Mouse (Mus musculus) erythroblast, embryonic 14.5 days (primary cell): Measurements from ENCODE around the gene Mesd. TPM values are rescaled to one million over a fixed set of nuclear protein-coding genes. Genes with fewer than 3 reads are reported as not detected.

Experiments
- H3K27me3 ChIP-seq: 2 replicates; pipeline ENCODE4 v1.6.1; 2012; ENCODE audit warnings: inconsistent platforms; ENCODE audit not compliant: control insufficient read depth
- H3K36me3 ChIP-seq: 2 replicates; pipeline ENCODE4 v1.6.1; 2012; ENCODE audit warnings: mild to moderate bottlenecking, inconsistent platforms; ENCODE audit not compliant: control insufficient read depth
- H3K4me1 ChIP-seq: 2 replicates; pipeline ENCODE4 v1.6.1; 2012; ENCODE audit warnings: inconsistent platforms; ENCODE audit not compliant: control insufficient read depth
- H3K4me3 ChIP-seq: replicated peaks from 2 replicates; pipeline ENCODE3; 2012; ENCODE audit warnings: moderate library complexity, mild to moderate bottlenecking, inconsistent platforms
- H3K9me3 ChIP-seq: 2 replicates; pipeline ENCODE4 v1.6.1; 2012; ENCODE audit warnings: low read length, inconsistent platforms, mixed read lengths; ENCODE audit not compliant: control insufficient read depth
- GATA1 ChIP-seq: IDR thresholded peaks from 2 replicates; pipeline ENCODE4 v1.6.1; 2012; ENCODE audit warnings: low read length, inconsistent platforms, mixed read lengths
- TAL1 ChIP-seq: IDR thresholded peaks from 3 replicates; pipeline ENCODE4 v1.6.1; 2012; ENCODE audit warnings: low read length, inconsistent platforms, mixed read lengths
- polyA plus RNA-seq: library from polyadenylated mRNA; stranded (reverse); fragments of >175 nt; gene quantifications from 2 replicates; pipeline ENCODE4 v1.2.3, GENCODE M21; 2012

Gene Mesd
- polyA plus RNA-seq, 1 experiment: 0.54 TPM

- Histone ChIP-seq H3K36me3 (no peaks in the 10 kb centered on the region), H3K4me1 (no peaks in the 10 kb centered on the region), H3K4me3 (no peak overlapping the region), H3K27me3 (no peaks in the 10 kb centered on the region), H3K9me3 (no peaks in the 10 kb centered on the region)
- TF ChIP-seq TAL1: no peak
- no peak for TF ChIP-seq GATA1
Observed at GRCm38 (mm10) chr7:83869839-83870543, 14.3 kb upstream of the Mesd start.

DNA sequence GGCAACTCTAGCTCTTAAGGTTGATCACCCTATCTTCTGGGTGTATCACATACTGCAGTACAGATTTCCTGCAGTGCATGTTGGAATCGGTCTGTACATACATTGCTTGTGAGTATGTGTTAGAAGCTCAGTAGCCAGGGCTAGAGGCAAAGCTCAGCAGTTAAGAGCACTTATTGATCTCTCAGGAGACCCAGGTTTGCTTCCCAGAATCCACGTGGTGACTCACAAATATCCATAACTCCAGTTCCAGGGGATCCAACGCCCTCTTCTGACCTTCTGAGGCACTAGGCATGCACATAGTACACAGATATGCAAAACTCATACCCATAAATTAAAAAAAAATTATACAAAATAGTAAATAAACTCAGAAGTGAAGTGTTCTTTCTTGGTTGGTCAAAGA is 7.2 kb upstream of the Mesd start:
- no peaks in the 10 kb centered on the region for H3K9me3 ChIP-seq
- no peak for TF ChIP-seq TAL1
- TF ChIP-seq GATA1: no peak
- no peaks in the 10 kb centered on the region for H3K27me3 ChIP-seq
- H3K36me3 ChIP-seq: peaks cover 55% of the 10 kb centered on the region
- H3K4me1 ChIP-seq: peaks cover 35% of the 10 kb centered on the region
- H3K4me3 ChIP-seq: no peak overlapping the region

GRCm38 (mm10) chr7:83878676-83879448 is 5.4 kb upstream of the Mesd start:
- TF ChIP-seq GATA1 (no peak), TAL1 (no peak)
- Histone ChIP-seq H3K9me3 (no peaks in the 10 kb centered on the region; the same call in 1 of the 2 replicates), H3K36me3 (peaks cover 64% of the 10 kb centered on the region), H3K27me3 (no peaks in the 10 kb centered on the region), H3K4me1 (peaks cover 44% of the 10 kb centered on the region), H3K4me3 (no peak overlapping the region)

DNA sequence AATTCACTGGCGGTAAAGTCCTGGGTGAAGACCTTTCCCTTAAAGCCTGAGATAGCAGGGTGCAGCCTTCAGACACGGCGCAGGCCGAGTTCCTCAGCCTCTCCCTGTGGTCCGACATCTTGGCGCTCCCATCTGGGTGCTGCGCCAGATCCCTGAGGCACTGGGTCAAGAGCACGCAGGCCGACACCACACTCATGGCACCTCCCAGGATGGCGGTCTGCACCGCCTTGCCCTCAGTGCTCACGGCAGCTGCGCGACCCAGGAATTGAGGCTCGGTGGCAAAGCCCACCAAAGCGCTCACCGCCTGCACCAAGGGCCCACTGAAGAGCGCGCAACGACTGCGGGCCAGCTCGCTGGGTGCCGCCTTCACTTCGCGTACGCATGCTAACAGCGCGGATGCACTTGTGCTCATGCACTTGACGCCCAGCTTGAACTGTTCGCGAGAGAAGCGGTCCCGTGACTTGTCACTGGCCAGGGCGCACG is 2.1 kb upstream of the Mesd start:
- Histone ChIP-seq H3K4me1 (peaks cover 65% of the 10 kb centered on the region), H3K27me3 (no peaks in the 10 kb centered on the region), H3K9me3 (no peaks in the 10 kb centered on the region; the same call in 1 of the 2 replicates), H3K36me3 (peaks cover 64% of the 10 kb centered on the region), H3K4me3 (peak overlapping the region; percentile 94)
- TF ChIP-seq GATA1 (no peak), TAL1 (no peak)

- peak overlapping the region; percentile 94 for H3K4me3 ChIP-seq
- no peaks in the 10 kb centered on the region; the same call in 1 of the 2 replicates for H3K9me3 ChIP-seq
- no peaks in the 10 kb centered on the region for H3K27me3 ChIP-seq
- H3K4me1 ChIP-seq: peaks cover 69% of the 10 kb centered on the region
- peaks cover 64% of the 10 kb centered on the region for H3K36me3 ChIP-seq
- TF ChIP-seq GATA1 (no peak), TAL1 (no peak)
Observed at GRCm38 (mm10) chr7:83882633-83883275, 1.5 kb upstream of the Mesd start.

DNA sequence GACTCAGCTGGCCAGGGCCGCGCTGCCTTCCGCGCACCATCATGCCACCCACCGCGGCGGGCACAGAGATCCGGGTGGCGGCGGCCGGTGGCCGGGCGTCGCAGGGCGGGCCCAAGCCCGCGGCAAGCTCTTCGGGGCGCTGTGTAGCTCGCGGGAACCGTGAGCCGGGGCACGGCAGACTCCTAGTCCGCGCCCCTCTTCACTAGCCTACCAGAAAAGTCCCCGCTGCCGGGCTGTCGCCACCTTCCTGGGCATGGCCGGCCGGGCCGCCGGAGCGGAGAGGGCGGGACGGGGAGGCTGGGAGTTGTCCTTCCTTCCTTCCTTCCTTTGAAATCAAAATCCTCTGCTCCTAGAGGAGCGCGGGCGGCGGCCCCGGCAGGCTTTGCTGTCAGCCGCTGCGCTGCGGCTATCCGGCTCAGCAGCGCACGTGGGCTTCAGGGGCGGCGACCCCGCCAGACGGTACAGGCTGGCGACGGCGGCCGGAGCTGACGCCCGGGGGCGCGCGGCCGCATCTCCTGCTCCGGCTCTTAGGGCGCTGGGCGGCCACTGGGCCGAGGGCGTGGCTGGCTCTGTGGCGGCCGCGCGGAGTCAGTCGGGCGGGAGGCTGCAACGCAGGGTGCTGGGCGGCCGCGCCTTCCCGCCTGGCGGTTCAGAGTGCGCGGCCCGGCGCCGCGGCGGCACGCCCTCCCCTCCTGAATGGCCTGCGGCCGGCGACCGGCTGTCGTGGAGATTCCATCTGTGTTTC is 818 bp upstream of the Mesd start:
- TF ChIP-seq TAL1: no peak
- no peak for TF ChIP-seq GATA1
- Histone ChIP-seq H3K9me3 (no peaks in the 10 kb centered on the region; the same call in 1 of the 2 replicates), H3K36me3 (peaks cover 60% of the 10 kb centered on the region), H3K27me3 (no peaks in the 10 kb centered on the region), H3K4me1 (peaks cover 67% of the 10 kb centered on the region), H3K4me3 (peak overlapping the region; percentile 94)

DNA sequence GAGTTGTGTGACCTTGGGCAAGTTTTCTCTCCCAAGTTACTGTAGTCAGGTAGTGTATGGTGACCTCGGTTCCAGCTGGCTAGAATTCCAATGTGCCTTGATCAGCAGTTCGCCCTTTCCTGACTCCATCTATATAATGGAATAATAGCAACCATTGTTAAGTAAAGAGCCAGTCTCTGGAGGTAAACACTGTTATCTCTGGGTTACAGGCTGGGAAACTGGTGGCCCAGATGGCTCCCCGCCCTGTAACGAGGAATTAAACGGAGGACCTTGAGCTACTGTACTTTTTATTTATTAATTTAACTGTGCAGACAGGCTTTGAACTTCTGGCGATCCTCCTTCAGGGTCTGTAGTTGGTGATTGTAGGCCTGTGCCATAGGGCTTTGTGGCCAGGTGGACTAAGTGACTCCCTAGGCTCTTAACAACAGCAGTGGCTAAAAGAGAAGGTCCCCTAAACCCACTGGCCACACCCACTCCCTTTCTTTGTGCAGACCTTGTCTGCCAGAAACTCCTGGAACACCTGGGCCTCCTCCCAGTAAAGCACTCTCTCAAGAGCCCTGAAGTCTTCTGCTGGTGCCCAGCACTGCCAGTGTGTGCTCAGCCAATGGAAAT is 761 bp downstream of the Mesd start:
- Histone ChIP-seq H3K4me3 (peak overlapping the region; percentile 94), H3K4me1 (peaks cover 75% of the 10 kb centered on the region), H3K27me3 (no peaks in the 10 kb centered on the region), H3K9me3 (no peaks in the 10 kb centered on the region; the same call in 1 of the 2 replicates), H3K36me3 (peaks cover 46% of the 10 kb centered on the region)
- TF ChIP-seq TAL1: peak; percentile 81
- TF ChIP-seq GATA1: peak; percentile 80

DNA sequence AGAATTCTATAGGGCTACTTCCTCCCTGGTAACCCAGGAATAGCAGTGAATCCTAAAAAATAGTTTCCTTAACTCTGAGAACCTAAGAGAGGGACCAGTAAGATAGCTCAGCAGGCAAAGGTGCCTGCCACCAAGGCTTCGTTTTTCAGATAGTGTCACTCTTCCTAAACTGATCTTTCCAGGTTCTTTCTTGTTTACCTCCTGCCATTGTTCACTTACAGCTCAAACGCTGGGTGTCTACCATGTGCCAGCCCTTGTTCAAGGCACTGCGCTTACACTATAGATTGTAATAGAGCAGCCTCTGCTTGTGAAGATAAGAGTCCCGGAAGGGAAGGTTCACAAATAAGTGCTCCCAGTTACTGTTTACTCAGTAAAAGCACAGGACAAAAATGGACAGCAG is 1.6 kb downstream of the Mesd start:
- TF ChIP-seq GATA1: peak; percentile 66
- peak; percentile 71 for TF ChIP-seq TAL1
- Histone ChIP-seq H3K4me3 (peak overlapping the region; percentile 94), H3K4me1 (peaks cover 75% of the 10 kb centered on the region)

More for the DNA sequence above, 1.6 kb downstream of the Mesd start:
- Histone ChIP-seq H3K27me3 (no peaks in the 10 kb centered on the region), H3K36me3 (peaks cover 39% of the 10 kb centered on the region), H3K9me3 (no peaks in the 10 kb centered on the region; the same call in 1 of the 2 replicates)
